In genomic region chr3:95986984-95987383, GRCm38 (mm10) we compare ENCODE assay signal across 8 mouse cellular contexts. TPM values are rescaled to one million over a fixed set of nuclear protein-coding genes. Genes with fewer than 3 reads are reported as not detected.
DNase-seq lines count a peak whose midpoint lies in the region; ATAC-seq and TF ChIP-seq lines count a peak whose summit lies in the region.

No protein-coding gene starts in this region.

- intact Hi-C loops in gastrocnemius, adult 2 months (cut with DNase I), result no loop called here
- intact Hi-C loops in gastrocnemius, postnatal 36 days (cut with DNase I), result no loop called here

- peak overlapping the region; percentile 89 for H3K27ac ChIP-seq in gastrocnemius, adult 2 months
- H3K27ac ChIP-seq in intestine, embryonic 15.5 days, result peak overlapping the region; percentile 94
- peak overlapping the region; percentile 91; the same call in 1 of the 2 replicates for H3K27ac ChIP-seq in stomach, embryonic 14.5 days (ENCODE audit: low read length)

- H3K9me3 ChIP-seq in megakaryocyte, embryonic 14.5 days, result peaks cover 5% of the 10 kb centered on the region
- no peaks in the 10 kb centered on the region for H3K9me3 ChIP-seq in intestine, embryonic 15.5 days
- H3K9me3 ChIP-seq in stomach, embryonic 14.5 days (ENCODE audit: control insufficient read depth, low read depth, low read length), result no peaks in the 10 kb centered on the region

- H3K4me3 ChIP-seq in gastrocnemius, adult 2 months, result no peak overlapping the region
- H3K4me3 ChIP-seq in megakaryocyte, embryonic 14.5 days (replicated peaks), result peak overlapping the region; percentile 78
- H3K4me3 ChIP-seq in intestine, embryonic 15.5 days (replicated peaks), result no peak overlapping the region
- H3K4me3 ChIP-seq in stomach, embryonic 14.5 days (ENCODE audit: low read depth, low read length), result no peak overlapping the region

- no peak for TF ChIP-seq CTCF in gastrocnemius, adult 2 months (IDR thresholded peaks at IDR 0.05)

- WGBS in intestine, embryonic 15.5 days, result 68% methylated on average over 4 of the region's 4 CpGs
- WGBS in stomach, embryonic 14.5 days, result 67% methylated on average over 4 of the region's 4 CpGs

- H3K4me2 ChIP-seq in intestine, embryonic 15.5 days (replicated peaks), result no peak overlapping the region
- no peak overlapping the region for H3K4me2 ChIP-seq in stomach, embryonic 14.5 days (replicated peaks; ENCODE audit: low read depth, low read length)

- peaks cover 47% of the 10 kb centered on the region for H3K36me3 ChIP-seq in megakaryocyte, embryonic 14.5 days (replicated peaks; ENCODE audit: low read length)
- H3K36me3 ChIP-seq in intestine, embryonic 15.5 days, result no peaks in the 10 kb centered on the region; the same call in 1 of the 2 replicates
- peaks cover 34% of the 10 kb centered on the region for H3K36me3 ChIP-seq in stomach, embryonic 14.5 days (ENCODE audit: control insufficient read depth, insufficient read depth, low read length)

- H3K9ac ChIP-seq in intestine, embryonic 15.5 days, result no peak overlapping the region
- no peak overlapping the region for H3K9ac ChIP-seq in stomach, embryonic 14.5 days (replicated peaks; ENCODE audit: low read depth, low read length)

- H3K27me3 ChIP-seq in megakaryocyte, embryonic 14.5 days (replicated peaks), result no peaks in the 10 kb centered on the region
- no peaks in the 10 kb centered on the region for H3K27me3 ChIP-seq in intestine, embryonic 15.5 days (replicated peaks)
- no peaks in the 10 kb centered on the region for H3K27me3 ChIP-seq in stomach, embryonic 14.5 days (ENCODE audit: control insufficient read depth, insufficient read depth, low read length)

- H3K4me1 ChIP-seq in megakaryocyte, embryonic 14.5 days, result peaks cover 77% of the 10 kb centered on the region
- H3K4me1 ChIP-seq in intestine, embryonic 15.5 days (replicated peaks), result peaks cover 37% of the 10 kb centered on the region
- peaks cover 10% of the 10 kb centered on the region; the same call in 1 of the 2 replicates for H3K4me1 ChIP-seq in stomach, embryonic 14.5 days (ENCODE audit: control insufficient read depth, insufficient read depth, low read length)

- no peak for ATAC-seq in megakaryocyte, adult 5-6 weeks (ENCODE audit: poor library complexity, severe bottlenecking)
- no peak for ATAC-seq in intestine, embryonic 15.5 days
- no peak for ATAC-seq in stomach, embryonic 14.5 days (ENCODE audit: insufficient number of reproducible peaks, insufficient read depth, low FRiP score, low read depth)

- DNase-seq in gastrocnemius, adult 2 months, result no peak
- no peak for DNase-seq in gastrocnemius, postnatal 36 days
- DNase-seq in thymus, adult 18-20 months, result no peak
- no peak for DNase-seq in spleen, postnatal 4 days (ENCODE audit: low spot score in 2 of 2)

RNA-seq across cellular contexts. Expression of gene Plekho1, which starts 8.8 kb away (rescaled TPM):
- total RNA-seq in gastrocnemius, adult 2 months (2021), result 10 to 100 TPM; 14.2 to 19.3 TPM
- total RNA-seq in gastrocnemius, postnatal 36 days (2021), result 10 to 100 TPM; 17.6 to 23.6 TPM
- polyA plus RNA-seq in megakaryocyte, embryonic 14.5 days (2012; ENCODE audit: insufficient read depth, low replicate concordance), result 556 and 663 TPM in 2 replicates
- total RNA-seq in megakaryocyte, adult 5-6 weeks (2015), result 116 and 124 TPM in 2 replicates
- total RNA-seq in megakaryocyte, adult 5-6 weeks (2017), result 104 and 119 TPM in 2 replicates
- 28.0 and 30.1 TPM in 2 replicates for polyA plus RNA-seq in intestine, embryonic 15.5 days (2015; fragmentation: Nextera tagmentation; extraction: Ambion mirVana)
- polyA plus RNA-seq in stomach, embryonic 14.5 days (2014; fragmentation: Nextera tagmentation; extraction: Ambion mirVana), result 31.3 and 36.3 TPM in 2 replicates

RNA-seq across cellular contexts. Expression of gene Anp32e, which starts 57.9 kb away (rescaled TPM):
- total RNA-seq in gastrocnemius, adult 2 months (2021), result 10 to 100 TPM; 76.4 to 89.9 TPM
- 10 to 100 TPM; 67.1 to 71.1 TPM for total RNA-seq in gastrocnemius, postnatal 36 days (2021)
- polyA plus RNA-seq in megakaryocyte, embryonic 14.5 days (2012; ENCODE audit: insufficient read depth, low replicate concordance), result 3.7 and 183 TPM in 2 replicates
- 88.7 and 117 TPM in 2 replicates for total RNA-seq in megakaryocyte, adult 5-6 weeks (2015)
- 250 and 285 TPM in 2 replicates for total RNA-seq in megakaryocyte, adult 5-6 weeks (2017)
- 149 and 178 TPM in 2 replicates for polyA plus RNA-seq in intestine, embryonic 15.5 days (2015; fragmentation: Nextera tagmentation; extraction: Ambion mirVana)
- 54.2 and 61.7 TPM in 2 replicates for polyA plus RNA-seq in stomach, embryonic 14.5 days (2014; fragmentation: Nextera tagmentation; extraction: Ambion mirVana)

Comparison
In these comparisons a context has a peak if more than half of its experiments do, and no peak if none do; other contexts are left out.
1. RNA of gene Plekho1, which starts 8.8 kb away (total RNA-seq): 104 to 124 TPM in megakaryocyte, adult 5-6 weeks; 17.6 to 23.6 TPM in gastrocnemius, postnatal 36 days and 14.2 to 19.3 TPM in gastrocnemius, adult 2 months; every median in the first group is over 4 times any median in the second.
2. Peak in every context shown above with its lines, with median percentiles within 50 percentile points of each other: H3K27ac ChIP-seq.